Mouse (Mus musculus) G1E (cell line): Measurements from ENCODE around the gene Kbtbd4.

ENCODE experiments used
- CTCF ChIP-seq: IDR thresholded peaks from 2 replicates; pipeline ENCODE4 v1.5.1; 2012; ENCODE audit warnings: low read depth, low read length, inconsistent platforms, mixed read lengths
- GATA1 ChIP-seq: IDR thresholded peaks from 2 replicates; pipeline ENCODE4 v1.6.1; 2012; ENCODE audit warnings: borderline replicate concordance, low read length, inconsistent platforms, mixed read lengths
- GATA2 ChIP-seq: IDR thresholded peaks from 2 replicates; pipeline ENCODE4 v1.6.1; 2012; ENCODE audit warnings: low read depth, low read length, inconsistent platforms, borderline replicate concordance
- POLR2AphosphoS5 ChIP-seq: IDR thresholded peaks from 2 replicates; pipeline ENCODE4 v1.6.1; 2012; ENCODE audit warnings: low read depth, low read length, inconsistent platforms; ENCODE audit not compliant: insufficient replicate concordance
- TAL1 ChIP-seq: conservative IDR thresholded peaks from 2 replicates; pipeline ENCODE4 v1.6.1; 2012; ENCODE audit warnings: low read depth, low read length, inconsistent platforms, mixed read lengths

DNA sequence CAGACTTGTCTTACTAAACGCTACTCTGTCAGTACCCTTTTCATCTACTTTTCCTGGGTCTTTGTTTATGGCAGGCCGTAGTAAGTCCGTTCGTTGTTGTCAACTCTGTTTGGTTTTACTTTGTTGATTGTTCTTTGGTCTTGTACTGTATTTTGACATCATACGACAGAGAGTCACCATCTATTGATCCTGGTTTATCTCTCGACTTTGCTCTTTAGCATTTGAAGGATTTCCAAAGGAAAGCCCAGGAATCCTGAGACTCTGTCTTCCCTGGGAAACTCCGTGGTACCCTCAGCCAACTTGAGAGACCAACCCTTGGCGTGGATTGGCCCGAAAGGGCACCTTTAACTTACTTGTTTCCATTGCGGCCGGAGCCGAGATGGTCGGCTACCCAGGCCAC, 24.0 kb downstream of the Kbtbd4 start:
- TF ChIP-seq CTCF (no peak), GATA1 (no peak), POLR2AphosphoS5 (no peak), TAL1 (no peak), GATA2 (no peak)
